Mouse (Mus musculus): ENCODE data around the gene Polr2e.
A peak's percentile ranks its signal among the peaks of the same experiment; 100 is the strongest.

Gene Polr2e

GRCm38 (mm10) chr10:80033511-80034391 is 5.8 kb downstream of the Polr2e start:
- DNase-seq: peak; percentile 82

GRCm38 (mm10) chr10:80032799-80033480 is 6.7 kb downstream of the Polr2e start:
- peak; percentile 84 for DNase-seq

GRCm38 (mm10) chr10:80030736-80031135 is 8.9 kb downstream of the Polr2e start:
- DNase-seq: no peak

DNA sequence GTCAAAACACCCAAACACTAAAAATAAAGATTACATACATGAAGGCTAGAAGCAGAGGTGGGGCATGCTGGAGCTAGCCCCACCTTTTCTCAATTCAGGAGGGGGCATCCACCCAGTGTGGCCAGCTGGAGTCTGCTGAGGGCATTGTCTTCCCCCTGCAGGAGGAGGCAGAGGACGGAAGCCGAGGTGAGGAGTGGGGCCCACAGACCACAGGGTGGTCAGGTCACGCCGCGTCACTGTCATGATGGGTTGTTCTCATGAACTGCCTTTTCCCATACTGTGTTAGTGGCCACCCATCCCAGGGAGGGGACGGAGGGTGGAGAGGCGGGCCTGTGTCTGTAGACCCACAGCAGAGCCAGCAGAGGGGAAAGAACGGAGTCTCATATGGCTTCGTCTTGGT is 9.4 kb downstream of the Polr2e start:
- no peak for DNase-seq

GRCm38 (mm10) chr10:80028521-80028846 is 11.1 kb downstream of the Polr2e start:
- no peak for DNase-seq

DNA sequence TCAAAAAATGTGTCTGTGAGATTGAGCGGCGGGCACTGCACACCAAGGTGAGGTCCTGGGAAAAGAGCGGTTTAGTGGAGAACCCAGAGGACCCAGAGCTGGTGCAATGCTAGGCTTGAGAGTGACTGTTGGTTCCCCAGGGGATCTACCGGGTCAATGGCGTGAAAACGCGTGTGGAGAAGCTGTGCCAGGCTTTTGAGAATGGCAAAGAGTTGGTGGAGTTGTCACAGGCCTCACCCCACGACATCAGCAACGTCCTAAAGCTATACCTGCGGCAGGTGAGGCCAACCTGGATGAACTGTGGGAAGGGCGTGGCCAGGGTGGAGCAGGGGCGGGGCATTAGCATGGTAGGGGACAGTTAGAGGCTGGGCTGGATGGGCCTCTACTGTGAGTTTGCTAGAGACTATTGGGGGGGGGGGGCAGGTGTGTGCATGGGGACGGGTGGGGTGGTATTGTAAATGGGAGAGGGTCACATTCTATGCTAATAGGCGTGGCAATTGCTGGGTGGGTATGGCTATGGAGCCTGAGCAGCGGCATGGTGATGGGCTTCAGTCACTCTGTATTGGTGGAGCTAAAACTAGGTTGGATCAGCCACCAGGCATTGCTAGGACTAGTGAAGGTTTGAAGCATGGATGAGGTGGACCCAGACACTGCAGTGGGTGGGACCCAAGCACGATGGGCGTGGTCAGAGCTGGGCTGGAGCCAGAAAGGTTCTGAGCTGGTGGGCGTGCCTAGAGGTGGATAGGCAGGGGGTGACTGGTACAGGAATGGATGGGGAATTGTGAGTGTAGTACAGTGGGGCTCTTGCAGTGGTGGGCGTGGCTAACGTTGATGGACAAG is 11.7 kb downstream of the Polr2e start:
- DNase-seq: no peak

- peak; percentile 54 for DNase-seq
Measured at GRCm38 (mm10) chr10:80025889-80026288, 13.7 kb downstream of the Polr2e start.

DNA sequence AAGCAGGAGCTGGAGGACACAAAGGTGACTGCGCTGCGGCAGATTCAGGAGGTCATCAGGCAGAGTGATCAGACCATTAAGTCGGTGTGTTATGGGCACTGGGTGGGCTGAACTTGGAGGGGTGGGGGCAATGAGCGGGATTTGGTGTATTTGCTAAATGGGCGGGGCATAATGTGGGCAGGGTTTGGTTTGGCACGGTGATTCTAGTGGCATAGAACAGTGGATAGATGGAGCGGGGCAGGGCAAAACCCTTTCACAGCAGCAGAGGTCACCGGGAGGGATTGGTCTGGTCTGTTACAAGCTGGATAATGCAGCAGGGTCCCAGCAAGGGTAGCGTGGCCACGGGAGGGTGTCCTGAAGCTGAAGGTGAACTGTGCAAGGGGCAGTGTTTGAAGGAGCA is 14.1 kb downstream of the Polr2e start:
- no peak for DNase-seq

GRCm38 (mm10) chr10:80025044-80025347 is 14.6 kb downstream of the Polr2e start:
- no peak for DNase-seq

DNA sequence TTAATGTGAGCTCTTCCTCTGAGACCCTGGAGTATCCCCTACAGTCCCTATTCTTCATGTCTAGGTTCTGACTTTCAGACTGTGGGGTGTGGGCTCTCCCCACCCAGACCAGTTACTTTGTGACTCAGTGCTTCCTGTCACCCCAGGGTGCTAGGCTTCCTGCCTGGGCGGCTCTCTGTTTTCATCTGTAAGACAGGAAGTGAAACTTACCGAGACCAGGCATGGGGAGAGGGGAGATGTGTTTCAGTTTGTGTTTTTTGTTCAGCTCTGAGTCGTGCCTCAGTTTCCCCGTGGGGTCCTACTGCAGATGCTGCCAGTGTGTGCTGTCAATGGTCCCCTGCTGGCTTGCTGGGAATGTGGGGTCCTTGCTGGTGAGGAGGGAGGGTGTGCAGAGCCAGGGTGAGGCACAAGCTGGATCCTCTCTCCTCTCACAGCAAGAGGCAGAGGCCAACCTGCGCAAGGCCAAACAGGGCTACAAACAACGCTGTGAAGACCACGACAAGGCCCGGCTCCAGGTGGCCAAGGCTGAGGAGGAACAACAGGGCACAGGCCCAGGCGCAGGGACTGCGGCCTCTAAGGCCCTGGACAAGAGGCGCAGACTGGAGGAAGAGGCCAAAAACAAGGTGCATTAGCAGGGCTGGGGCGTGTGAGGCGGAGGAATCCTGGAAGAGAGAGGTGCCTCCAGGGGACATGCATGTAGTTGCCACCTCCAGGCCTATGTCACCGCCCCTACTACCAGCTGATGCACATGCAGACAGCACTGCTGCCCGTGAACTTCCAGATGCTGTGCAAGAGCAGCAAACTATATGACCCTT is 15.2 kb downstream of the Polr2e start:
- no peak for DNase-seq

- DNase-seq: no peak
Measured at GRCm38 (mm10) chr10:80023758-80024157, 15.8 kb downstream of the Polr2e start.

DNA sequence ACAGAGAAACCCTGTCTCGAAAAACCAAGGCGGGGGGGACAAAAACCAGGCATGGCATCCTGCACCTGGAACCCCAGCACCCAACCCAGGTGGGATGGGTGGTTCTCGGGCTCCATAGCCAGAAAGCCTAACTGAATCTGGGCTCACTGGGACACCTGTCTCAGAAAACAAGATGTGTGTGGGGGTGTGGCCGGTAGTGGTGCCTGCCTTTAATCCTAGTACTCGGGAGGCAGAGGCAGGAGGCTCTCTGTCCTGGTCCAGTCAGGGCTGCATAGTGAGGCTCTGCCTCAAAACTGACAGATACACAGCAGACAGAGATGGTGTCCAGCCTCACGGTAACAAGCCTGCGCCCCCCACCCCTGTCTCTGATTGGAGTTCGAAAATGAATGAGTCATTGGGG is 16.8 kb downstream of the Polr2e start:
- DNase-seq: no peak

DNA sequence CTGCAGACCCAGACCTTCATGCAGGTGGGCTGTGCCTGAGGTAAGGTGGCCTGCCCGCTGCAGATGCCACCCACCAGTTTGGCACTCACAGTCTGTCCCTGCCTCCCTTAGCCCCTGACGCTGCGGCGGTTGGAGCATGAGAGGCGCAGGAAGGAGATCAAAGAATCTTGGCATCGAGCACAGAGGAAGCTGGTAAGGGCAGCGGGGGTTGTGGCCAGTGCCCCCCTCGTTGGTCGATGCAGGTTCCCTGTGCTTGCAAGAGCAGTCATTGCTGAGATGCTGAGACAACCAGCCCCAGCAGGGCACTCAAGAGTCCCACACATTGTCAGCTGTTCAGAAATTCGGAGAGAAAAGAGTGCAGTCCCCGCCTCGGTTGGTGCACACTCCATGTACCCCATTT is 17.4 kb downstream of the Polr2e start:
- no peak for DNase-seq

DNA sequence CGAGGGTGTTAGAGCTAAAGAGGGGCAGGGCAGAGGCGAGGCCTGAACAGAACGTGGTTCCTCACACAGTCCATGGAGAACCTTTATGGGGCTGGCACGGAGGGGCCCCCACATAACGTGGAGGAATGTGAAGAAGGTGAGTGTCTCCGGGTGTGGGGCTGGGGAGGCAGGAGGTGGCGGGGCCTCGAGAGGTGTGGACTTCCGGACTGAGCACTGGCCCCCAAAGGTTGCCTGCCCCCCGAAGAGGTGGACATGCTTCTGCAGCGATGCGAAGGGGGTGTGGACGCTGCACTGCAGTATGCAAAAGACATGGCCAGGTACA is 18.3 kb downstream of the Polr2e start:
- no peak for DNase-seq

GRCm38 (mm10) chr10:80020603-80021319 is 18.8 kb downstream of the Polr2e start:
- DNase-seq: no peak

DNA sequence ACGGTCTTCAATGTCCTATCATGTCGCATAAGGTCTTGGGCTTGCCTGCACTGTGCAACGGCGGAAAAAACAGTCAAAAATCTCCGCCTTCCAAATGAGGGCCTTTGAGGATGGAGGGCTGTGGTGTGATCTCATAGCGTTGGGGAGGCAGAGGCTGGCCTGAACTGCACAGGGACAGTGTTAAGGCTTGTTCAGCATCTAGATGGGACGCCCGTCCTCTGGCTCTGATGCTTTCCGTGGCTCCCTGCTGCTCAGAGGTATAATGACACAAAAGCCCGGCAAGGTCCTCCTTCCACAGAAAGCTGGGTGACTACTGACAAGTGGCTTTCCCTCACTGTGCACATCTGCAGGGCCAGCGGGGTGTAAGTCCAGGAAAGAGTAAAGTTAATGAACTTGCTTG is 19.4 kb downstream of the Polr2e start:
- DNase-seq: no peak

DNA sequence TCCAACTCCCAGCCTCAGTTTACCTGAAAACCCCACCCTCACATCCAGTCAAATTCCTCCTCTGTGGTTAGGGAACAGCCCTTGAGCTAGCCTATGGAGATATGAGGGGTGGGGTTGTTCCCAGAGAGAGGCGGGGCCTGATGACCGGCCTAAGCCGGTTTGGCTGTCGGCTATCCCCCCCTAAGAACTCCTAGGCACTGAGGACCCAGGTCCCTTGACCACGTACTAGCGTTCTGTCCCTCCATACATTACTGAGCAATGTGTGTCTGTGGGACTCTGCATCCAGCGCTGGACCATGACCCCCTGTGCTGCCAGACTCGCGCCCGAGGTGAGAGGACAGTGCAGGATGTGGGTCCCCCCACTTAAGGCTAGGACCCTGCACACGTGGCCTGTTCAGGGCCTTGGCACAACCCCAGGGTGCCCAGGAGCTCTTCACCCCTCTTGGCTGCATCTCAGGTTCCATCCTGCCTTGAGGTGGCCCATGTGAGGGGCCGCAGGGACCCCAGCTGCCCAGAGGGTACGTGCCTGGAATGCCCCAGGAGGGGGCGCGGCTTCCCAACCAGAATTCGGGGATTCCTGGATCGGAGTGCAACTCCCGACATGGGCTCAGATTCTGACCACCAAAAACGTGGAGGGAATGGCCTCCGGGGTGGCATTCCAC is 20.0 kb downstream of the Polr2e start:
- peak; percentile 65 for DNase-seq

GRCm38 (mm10) chr10:80018739-80019297 is 20.8 kb downstream of the Polr2e start:
- DNase-seq: peak; percentile 74

DNA sequence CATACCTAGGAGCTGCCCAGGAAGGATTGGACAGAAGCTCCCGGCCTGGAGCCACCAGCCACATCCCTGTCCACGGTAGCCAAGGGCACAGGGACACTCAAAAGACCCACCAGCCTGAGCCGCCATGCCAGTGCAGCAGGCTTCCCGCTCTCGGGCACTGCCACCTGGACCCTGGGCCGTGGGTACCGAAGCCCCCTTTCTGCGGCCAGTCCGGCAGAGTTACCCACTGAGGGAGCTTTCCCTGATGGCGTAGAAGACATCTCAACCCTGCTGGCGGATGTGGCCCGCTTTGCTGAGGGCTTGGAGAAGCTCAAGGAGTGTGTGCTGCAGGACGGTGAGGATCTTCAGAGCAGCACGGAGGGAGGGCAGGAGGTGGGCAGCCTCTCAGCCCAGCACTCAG is 21.8 kb downstream of the Polr2e start:
- DNase-seq: no peak

DNA sequence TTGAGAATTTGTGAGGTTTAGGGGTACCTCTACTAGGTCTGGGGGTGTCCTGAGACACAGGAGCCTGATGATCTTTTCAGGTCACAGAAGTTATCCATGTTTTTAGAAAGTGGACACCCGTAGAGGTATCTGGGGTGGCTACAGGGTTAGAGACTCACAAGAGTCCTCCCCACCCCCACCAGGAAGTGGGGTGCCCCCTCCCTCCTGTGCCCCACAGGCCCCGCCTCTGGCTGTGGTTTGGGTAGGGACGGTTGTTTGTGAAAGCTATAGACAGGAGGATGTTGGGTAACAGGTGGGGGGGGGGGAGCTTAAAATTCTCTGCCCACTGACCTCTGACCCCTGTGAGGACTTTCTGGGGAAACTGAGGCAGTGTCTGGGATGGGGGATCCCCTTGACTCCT is 22.2 kb downstream of the Polr2e start:
- peak; percentile 80 for DNase-seq

DNA sequence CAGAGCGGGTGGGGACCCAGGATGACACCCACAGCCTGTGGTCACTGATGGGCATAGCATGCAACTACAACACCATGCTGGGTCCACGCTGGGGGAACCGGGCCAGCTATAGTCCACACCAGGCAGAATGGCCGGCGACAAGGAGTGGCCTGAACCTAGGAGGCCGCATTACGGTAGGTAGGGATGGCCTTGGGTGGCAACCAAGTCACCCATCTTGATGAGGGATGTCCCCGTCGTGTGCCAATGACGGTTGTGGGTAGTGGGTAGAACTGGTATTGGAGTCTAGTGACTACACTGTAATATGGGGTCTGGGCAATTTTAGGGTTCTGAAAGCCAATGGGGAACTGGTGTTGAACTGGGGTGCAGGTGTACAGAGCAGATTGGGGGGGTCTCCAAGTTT is 22.7 kb downstream of the Polr2e start:
- no peak for DNase-seq

Measured in lung, postnatal 10 days (tissue).